Mouse (Mus musculus): ENCODE results near the gene Sipa1.

DNA sequence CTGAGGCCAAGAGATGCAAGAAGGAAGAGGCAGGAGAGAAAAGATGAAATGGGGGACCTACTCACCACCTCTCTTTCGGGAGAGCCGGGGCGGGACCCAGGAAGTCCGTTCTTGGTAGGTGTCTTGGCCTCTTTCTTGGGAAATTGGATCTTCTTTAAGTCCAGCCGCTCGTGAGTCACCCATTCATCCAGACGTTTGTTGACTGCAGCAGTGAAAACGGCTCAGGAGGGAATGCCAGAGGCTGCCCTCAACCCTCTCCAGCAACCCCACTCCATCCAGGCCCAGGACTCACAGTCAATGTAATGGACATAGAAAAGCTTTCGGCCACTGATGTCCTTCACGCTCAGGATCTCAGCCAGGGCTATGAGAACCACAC, 54.3 kb downstream of the Sipa1 start:
- TF ChIP-seq CTCF (IDR thresholded peaks at IDR 0.05; ENCODE audit: low read depth) = no peak
- no peak for TF ChIP-seq EP300 (IDR thresholded peaks at IDR 0.05; ENCODE audit: low read depth)
